Mouse (Mus musculus): ENCODE data around the gene Inhbe. TPM values are rescaled to one million over a fixed set of nuclear protein-coding genes. Genes with fewer than 3 reads are reported as not detected.

The Inhbe gene
- total RNA-seq (2014; fragmentation: Nextera tagmentation): not detected in 2 replicates
- 0.06 and 0.11 TPM in 2 replicates for total RNA-seq (2017)
- polyA plus RNA-seq (2012): 0.01 TPM in 2 replicates

DNA sequence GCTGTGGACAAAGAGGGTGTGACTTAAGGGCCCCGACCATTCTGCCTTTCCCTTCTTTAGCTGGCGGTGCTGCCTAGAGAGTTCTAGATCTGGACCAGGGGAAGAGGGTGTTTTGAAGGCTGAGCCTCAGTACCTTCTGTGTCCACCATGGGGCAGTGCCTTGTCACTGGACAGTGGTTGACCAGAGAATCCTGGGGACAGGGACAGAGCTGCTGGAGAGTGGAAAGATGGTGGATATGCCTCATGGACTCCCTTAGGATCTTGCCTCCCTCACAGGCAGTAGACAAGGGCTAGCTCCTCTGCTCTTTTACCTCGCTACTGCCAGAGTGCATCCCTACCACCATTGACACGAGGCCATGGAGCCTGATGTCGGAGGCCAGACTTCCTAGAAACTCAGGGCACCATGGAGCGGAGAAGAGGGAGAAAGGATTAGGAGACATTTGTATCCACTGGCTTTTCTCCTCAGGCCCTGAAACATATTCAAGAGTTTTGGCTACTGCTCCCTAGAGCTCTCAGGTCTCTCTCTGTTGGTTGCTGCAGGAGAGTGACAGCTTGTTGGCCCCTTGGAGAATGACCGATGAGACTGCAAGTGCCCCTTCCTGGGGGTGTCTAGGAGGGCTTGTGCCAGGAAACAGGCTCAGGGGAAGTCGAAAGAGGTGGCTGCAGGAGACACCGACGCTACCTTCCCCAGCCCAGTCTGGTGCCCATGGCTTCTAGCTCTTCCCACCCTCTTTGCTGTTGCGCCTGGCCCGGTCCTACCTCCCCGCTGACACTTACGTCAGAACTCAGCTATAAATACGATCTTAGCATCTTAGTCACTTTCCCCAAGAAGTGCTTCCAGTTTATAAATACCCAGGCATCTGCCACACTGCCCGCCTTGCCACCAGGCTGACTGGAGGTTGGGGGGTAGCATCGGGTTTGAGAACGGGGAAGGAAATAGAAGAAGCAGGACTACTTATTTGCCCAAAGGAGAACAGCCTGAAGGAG lies at the start of gene Inhbe:
Gene Inhbe, minus strand, starts transcription at position 503 of the 987 bp plus-strand sequence.
- TF ChIP-seq GATA2 (IDR thresholded peaks at IDR 0.05; ENCODE audit: borderline replicate concordance, low read depth, low read length): no peak
- TF ChIP-seq POLR2AphosphoS5 (IDR thresholded peaks at IDR 0.05; ENCODE audit: insufficient replicate concordance, low read depth, low read length): no peak
- TF ChIP-seq TAL1 (conservative IDR thresholded peaks at IDR 0.05; ENCODE audit: low read depth, low read length): no peak
- no peak for TF ChIP-seq GATA1 (IDR thresholded peaks at IDR 0.05; ENCODE audit: borderline replicate concordance, low read length)
- TF ChIP-seq CTCF (IDR thresholded peaks at IDR 0.05; ENCODE audit: low read depth, low read length): no peak
- Histone ChIP-seq H3K4me1 (ENCODE audit: insufficient read depth, low read depth, low read length) (peaks cover 15% of the 10 kb centered on the region), H3K4me3 (ENCODE audit: low read depth, low read length) (no peak within 1 kb of the TSS), H3K9me3 (replicated peaks) (no peaks in the 10 kb centered on the region), H3K36me3 (replicated peaks) (no peaks in the 10 kb centered on the region), H3K27me3 (ENCODE audit: insufficient read depth, low read length) (peaks cover 71% of the 10 kb centered on the region)
- ATAC-seq (ENCODE audit: extremely low read depth, insufficient number of reproducible peaks, low FRiP score, poor library complexity, severe bottlenecking): no peak
- no peak for DNase-seq (ENCODE audit: low spot score)

DNA sequence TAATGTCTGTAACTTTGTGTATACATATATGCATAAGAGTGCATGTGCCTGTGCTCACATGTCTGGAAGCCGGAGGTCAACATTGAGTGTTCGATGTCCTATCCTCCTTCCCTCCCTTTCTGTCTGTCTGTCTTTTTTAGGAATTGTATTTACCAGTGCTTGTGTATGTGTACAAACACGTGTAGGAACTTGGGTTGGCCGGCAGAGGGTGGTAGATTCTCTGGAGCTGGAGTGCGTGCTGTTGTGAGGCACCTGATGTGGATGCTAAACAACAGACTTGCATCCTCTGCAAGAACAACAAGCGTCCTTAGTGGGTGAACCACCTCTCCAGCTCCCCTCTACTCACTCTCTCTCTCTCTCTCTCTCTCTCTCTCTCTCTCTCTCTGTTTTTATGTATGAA lies 37.6 kb upstream of the Inhbe start:
- Histone ChIP-seq H3K4me3 (ENCODE audit: low read depth, low read length) (no peak overlapping the region), H3K9me3 (replicated peaks) (no peaks in the 10 kb centered on the region), H3K27me3 (ENCODE audit: insufficient read depth, low read length) (no peaks in the 10 kb centered on the region), H3K4me1 (ENCODE audit: insufficient read depth, low read depth, low read length) (peaks cover 2% of the 10 kb centered on the region), H3K36me3 (replicated peaks) (peaks cover 48% of the 10 kb centered on the region)
- no peak for DNase-seq (ENCODE audit: low spot score)
- no peak for ATAC-seq (ENCODE audit: extremely low read depth, insufficient number of reproducible peaks, low FRiP score, poor library complexity, severe bottlenecking)
- no peak for TF ChIP-seq POLR2AphosphoS5 (IDR thresholded peaks at IDR 0.05; ENCODE audit: insufficient replicate concordance, low read depth, low read length)

DNA sequence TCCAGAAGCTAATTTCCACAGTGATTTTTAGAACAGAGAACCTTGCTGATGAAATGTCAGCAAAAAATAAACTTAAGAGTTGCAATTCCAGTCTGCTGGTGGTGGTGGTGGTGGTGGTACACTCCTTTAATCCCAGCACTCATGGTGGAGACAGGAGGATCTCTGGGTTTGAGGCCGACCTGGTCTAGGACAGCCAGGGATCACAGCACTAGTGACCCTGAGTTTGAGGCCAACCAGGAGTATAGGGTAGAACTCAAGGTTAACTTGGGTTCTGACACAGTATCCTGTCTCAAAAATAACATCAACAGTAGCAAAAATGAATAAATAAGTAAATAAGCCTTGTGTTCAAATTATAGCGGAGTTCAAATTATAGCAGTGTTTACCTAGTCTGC lies 27.5 kb upstream of the Inhbe start:
- no peak for ATAC-seq (ENCODE audit: extremely low read depth, insufficient number of reproducible peaks, low FRiP score, poor library complexity, severe bottlenecking)
- H3K9me3 ChIP-seq (replicated peaks): no peaks in the 10 kb centered on the region

GRCm38 (mm10) chr10:127380767-127381742 lies 26.8 kb upstream of the Inhbe start:
- ATAC-seq (ENCODE audit: extremely low read depth, insufficient number of reproducible peaks, low FRiP score, poor library complexity, severe bottlenecking) (no peak), DNase-seq (ENCODE audit: low spot score) (peak; percentile 59)
- Histone ChIP-seq H3K36me3 (replicated peaks) (peaks cover 13% of the 10 kb centered on the region), H3K4me1 (ENCODE audit: insufficient read depth, low read depth, low read length) (peaks cover 22% of the 10 kb centered on the region), H3K9me3 (replicated peaks) (no peaks in the 10 kb centered on the region), H3K4me3 (ENCODE audit: low read depth, low read length) (peak overlapping the region; percentile 82), H3K27me3 (ENCODE audit: insufficient read depth, low read length) (peaks cover 8% of the 10 kb centered on the region)
- no peak for TF ChIP-seq GATA2 (IDR thresholded peaks at IDR 0.05; ENCODE audit: borderline replicate concordance, low read depth, low read length)

More for the DNA sequence above, 27.5 kb upstream of the Inhbe start:
- Histone ChIP-seq H3K4me3 (ENCODE audit: low read depth, low read length) (peak overlapping the region; percentile 82; the same call in 1 of the 2 replicates), H3K27me3 (ENCODE audit: insufficient read depth, low read length) (peaks cover 8% of the 10 kb centered on the region), H3K36me3 (replicated peaks) (peaks cover 17% of the 10 kb centered on the region), H3K4me1 (ENCODE audit: insufficient read depth, low read depth, low read length) (peaks cover 22% of the 10 kb centered on the region)
- DNase-seq (ENCODE audit: low spot score): no peak
- TF ChIP-seq POLR2AphosphoS5 (IDR thresholded peaks at IDR 0.05; ENCODE audit: insufficient replicate concordance, low read depth, low read length) (no peak), GATA1 (IDR thresholded peaks at IDR 0.05; ENCODE audit: borderline replicate concordance, low read length) (no peak)

DNA sequence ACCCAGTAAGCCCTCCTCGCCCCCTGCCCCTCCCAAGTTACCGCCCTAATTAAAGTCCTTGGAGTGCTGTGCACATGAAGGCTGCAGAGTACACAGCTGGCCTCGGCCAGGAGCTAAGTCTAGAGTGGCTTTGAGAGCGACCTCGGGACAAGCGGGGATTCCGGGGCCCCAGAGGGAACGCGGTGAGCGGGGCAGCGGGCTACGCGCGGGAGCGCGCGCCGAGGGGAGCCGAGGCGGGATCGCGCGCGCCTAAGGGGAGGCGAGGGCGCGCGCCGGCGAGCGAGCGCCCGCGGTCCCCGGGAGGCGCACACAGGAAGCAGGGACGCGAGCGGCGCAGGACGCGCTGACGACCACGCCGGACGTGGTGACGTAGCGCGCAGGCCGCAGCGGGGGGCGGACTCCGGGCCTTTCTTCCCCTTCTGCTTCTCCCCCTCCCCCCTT lies 26.1 kb upstream of the Inhbe start, which contains the start of gene R3hdm2:
Gene R3hdm2, plus strand, starts transcription at position 77 of the 441 bp plus-strand sequence.
- Histone ChIP-seq H3K36me3 (replicated peaks) (peaks cover 9% of the 10 kb centered on the region), H3K9me3 (replicated peaks) (no peaks in the 10 kb centered on the region), H3K27me3 (ENCODE audit: insufficient read depth, low read length) (peaks cover 8% of the 10 kb centered on the region), H3K4me3 (ENCODE audit: low read depth, low read length) (peak within 1 kb of the TSS; percentile 82), H3K4me1 (ENCODE audit: insufficient read depth, low read depth, low read length) (peaks cover 22% of the 10 kb centered on the region)
- DNase-seq (ENCODE audit: low spot score) (peak; percentile 92), ATAC-seq (ENCODE audit: extremely low read depth, insufficient number of reproducible peaks, low FRiP score, poor library complexity, severe bottlenecking) (peak; percentile 79)
- TF ChIP-seq POLR2AphosphoS5 (IDR thresholded peaks at IDR 0.05; ENCODE audit: insufficient replicate concordance, low read depth, low read length) (no peak), GATA1 (IDR thresholded peaks at IDR 0.05; ENCODE audit: borderline replicate concordance, low read length) (no peak), CTCF (IDR thresholded peaks at IDR 0.05; ENCODE audit: low read depth, low read length) (no peak), GATA2 (IDR thresholded peaks at IDR 0.05; ENCODE audit: borderline replicate concordance, low read depth, low read length) (no peak), TAL1 (conservative IDR thresholded peaks at IDR 0.05; ENCODE audit: low read depth, low read length) (no peak)

- H3K9me3 ChIP-seq (replicated peaks): no peaks in the 10 kb centered on the region
- peaks cover 9% of the 10 kb centered on the region for H3K36me3 ChIP-seq (replicated peaks)
- H3K4me3 ChIP-seq (ENCODE audit: low read depth, low read length): peak overlapping the region; percentile 82
- no peak for DNase-seq (ENCODE audit: low spot score)
- peaks cover 22% of the 10 kb centered on the region for H3K4me1 ChIP-seq (ENCODE audit: insufficient read depth, low read depth, low read length)
- H3K27me3 ChIP-seq (ENCODE audit: insufficient read depth, low read length): peaks cover 8% of the 10 kb centered on the region
- ATAC-seq (ENCODE audit: extremely low read depth, insufficient number of reproducible peaks, low FRiP score, poor library complexity, severe bottlenecking): no peak
- no peak for TF ChIP-seq CTCF (IDR thresholded peaks at IDR 0.05; ENCODE audit: low read depth, low read length)
- no peak for TF ChIP-seq GATA2 (IDR thresholded peaks at IDR 0.05; ENCODE audit: borderline replicate concordance, low read depth, low read length)
- no peak for TF ChIP-seq GATA1 (IDR thresholded peaks at IDR 0.05; ENCODE audit: borderline replicate concordance, low read length)
- no peak for TF ChIP-seq TAL1 (conservative IDR thresholded peaks at IDR 0.05; ENCODE audit: low read depth, low read length)
- TF ChIP-seq POLR2AphosphoS5 (IDR thresholded peaks at IDR 0.05; ENCODE audit: insufficient replicate concordance, low read depth, low read length): no peak
Observed at GRCm38 (mm10) chr10:127379654-127380053, 25.4 kb upstream of the Inhbe start.
